Mouse (Mus musculus) liver, postnatal 0 days (tissue): ENCODE data around the gene Ssr3. TPM values are rescaled to one million over a fixed set of nuclear protein-coding genes. Genes with fewer than 3 reads are reported as not detected.
A peak's percentile ranks its signal among the peaks of the same experiment; 100 is the strongest.

Source experiments
- ATAC-seq: fragments of 200-750 bp; cut with Nextera tagmentation; 2 replicates; pipeline ENCODE4 v1.8.0; 2017; ENCODE audit warnings: mild to moderate bottlenecking, moderate library complexity
- DNase-seq: peaks from one replicate; pipeline ENCODE4 v3.0.0-alpha.2; 2016
- H3K27ac ChIP-seq: fragments of 300-500 bp; sonication (generic); 2 replicates; pipeline ENCODE4 v1.5.1; 2014; ENCODE audit warnings: antibody characterized with exemption, moderate library complexity, mild to moderate bottlenecking, low read depth
- H3K27me3 ChIP-seq: fragments of 300-500 bp; sonication (generic); 2 replicates; pipeline ENCODE4 v1.6.1; 2014; ENCODE audit warnings: low read length, control low read depth, mixed read lengths; ENCODE audit not compliant: insufficient read depth
- H3K36me3 ChIP-seq: fragments of 300-500 bp; sonication (generic); replicated peaks from 2 replicates; pipeline ENCODE4 v1.6.1; 2014; ENCODE audit warnings: mild to moderate bottlenecking, control low read depth, low read length, moderate library complexity, mixed read lengths; ENCODE audit not compliant: insufficient read depth
- H3K4me1 ChIP-seq: fragments of 300-500 bp; sonication (generic); 2 replicates; pipeline ENCODE4 v1.6.1; 2014; ENCODE audit warnings: antibody characterized with exemption, mild to moderate bottlenecking, control low read depth; ENCODE audit not compliant: insufficient read depth
- H3K4me2 ChIP-seq: fragments of 300-500 bp; sonication (generic); 2 replicates; pipeline ENCODE4 v1.6.1; 2014; ENCODE audit warnings: low read depth, mild to moderate bottlenecking, low read length, moderate library complexity, mixed read lengths
- H3K4me3 ChIP-seq: fragments of 300-500 bp; sonication (generic); 2 replicates; pipeline ENCODE4 v1.5.1; 2014; ENCODE audit warnings: low read depth, low read length
- H3K9ac ChIP-seq: fragments of 300-500 bp; sonication (generic); replicated peaks from 2 replicates; pipeline ENCODE4 v1.6.1; 2014; ENCODE audit warnings: mild to moderate bottlenecking, moderate library complexity
- H3K9me3 ChIP-seq: fragments of 300-500 bp; sonication (generic); 2 replicates; pipeline ENCODE4 v1.6.1; 2016; ENCODE audit warnings: mild to moderate bottlenecking, control low read depth, low read length, mixed read lengths
- CTCF ChIP-seq: sonication (generic); IDR thresholded peaks from 2 replicates; pipeline ENCODE4 v1.5.1; 2016; ENCODE audit warnings: antibody characterized with exemption, low read depth
- EP300 ChIP-seq: IDR thresholded peaks from 2 replicates; pipeline ENCODE4 v1.6.1; 2016; ENCODE audit warnings: antibody characterized with exemption, low read depth, mild to moderate bottlenecking
- WGBS: fragments of 180-500 bp; shearing (Covaris S2); extraction: QIAGEN DNeasy Blood & Tissue Kit; methylation state at CpG from one replicate; pipeline ENCODE4 v1.1.7; 2014; ENCODE audit not compliant: insufficient replicate concordance; 5-methylcytosine and 5-hydroxymethylcytosine counted together
- polyA plus RNA-seq: library from polyadenylated mRNA; unstranded; fragments of >200 nt; fragmentation: Nextera tagmentation; extraction: Ambion mirVana; gene quantifications from 2 replicates; pipeline ENCODE4 v1.2.1, GENCODE M21; 2015

Gene Ssr3
- polyA plus RNA-seq = 83.6 and 89.5 TPM in 2 replicates

DNA sequence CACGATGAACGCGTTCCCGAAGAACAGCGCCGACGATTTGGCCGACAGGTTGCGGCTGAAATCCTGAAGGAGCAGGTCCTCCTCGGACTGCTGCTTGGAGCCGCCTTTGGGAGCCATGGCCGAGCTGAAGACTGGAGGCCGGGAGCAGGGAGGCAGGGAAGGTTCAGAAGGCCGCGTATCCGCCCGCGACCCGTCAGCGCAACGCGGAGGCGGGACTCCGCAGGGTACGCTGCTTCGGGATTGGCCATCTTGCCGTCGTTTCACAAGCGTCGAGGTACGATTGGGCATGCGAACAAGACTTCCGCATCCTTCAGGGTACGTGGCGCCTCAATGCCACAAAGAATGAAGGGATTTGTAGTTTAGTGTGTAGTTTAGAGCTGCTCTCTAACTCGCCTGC lies at the start of gene Ssr3:
Gene Ssr3 (minus strand): TSS at position 203 of the 397 bp plus-strand sequence.
- no peaks in the 10 kb centered on the region for H3K27me3 ChIP-seq
- H3K4me1 ChIP-seq = peaks cover 2% of the 10 kb centered on the region
- DNase-seq (peak; percentile 94), ATAC-seq (peak; percentile 99)
- peak within 1 kb of the TSS; percentile 79 for H3K27ac ChIP-seq
- peak within 1 kb of the TSS; percentile 79 for H3K4me2 ChIP-seq
- peak within 1 kb of the TSS; percentile 81 for H3K4me3 ChIP-seq
- peak within 1 kb of the TSS; percentile 87 for H3K9ac ChIP-seq
- H3K36me3 ChIP-seq = peaks cover 16% of the 10 kb centered on the region
- TF ChIP-seq CTCF (no peak), EP300 (no peak)
- under 1% methylated on average over 36 of the region's 36 CpGs for WGBS
- no peaks in the 10 kb centered on the region for H3K9me3 ChIP-seq

GRCm38 (mm10) chr3:65441586-65442111 lies 49.2 kb upstream of the Ssr3 start:
- no peaks in the 10 kb centered on the region for H3K4me1 ChIP-seq
- no peaks in the 10 kb centered on the region for H3K36me3 ChIP-seq
- no peak overlapping the region for H3K9ac ChIP-seq
- H3K4me2 ChIP-seq = no peak overlapping the region
- no peak for TF ChIP-seq CTCF
- no peak for TF ChIP-seq EP300
- H3K9me3 ChIP-seq = no peaks in the 10 kb centered on the region
- WGBS = 69% methylated on average over 8 of the region's 8 CpGs
- H3K27ac ChIP-seq = no peak overlapping the region
- no peak for ATAC-seq
- no peak overlapping the region for H3K4me3 ChIP-seq
- H3K27me3 ChIP-seq = no peaks in the 10 kb centered on the region
- DNase-seq = no peak

DNA sequence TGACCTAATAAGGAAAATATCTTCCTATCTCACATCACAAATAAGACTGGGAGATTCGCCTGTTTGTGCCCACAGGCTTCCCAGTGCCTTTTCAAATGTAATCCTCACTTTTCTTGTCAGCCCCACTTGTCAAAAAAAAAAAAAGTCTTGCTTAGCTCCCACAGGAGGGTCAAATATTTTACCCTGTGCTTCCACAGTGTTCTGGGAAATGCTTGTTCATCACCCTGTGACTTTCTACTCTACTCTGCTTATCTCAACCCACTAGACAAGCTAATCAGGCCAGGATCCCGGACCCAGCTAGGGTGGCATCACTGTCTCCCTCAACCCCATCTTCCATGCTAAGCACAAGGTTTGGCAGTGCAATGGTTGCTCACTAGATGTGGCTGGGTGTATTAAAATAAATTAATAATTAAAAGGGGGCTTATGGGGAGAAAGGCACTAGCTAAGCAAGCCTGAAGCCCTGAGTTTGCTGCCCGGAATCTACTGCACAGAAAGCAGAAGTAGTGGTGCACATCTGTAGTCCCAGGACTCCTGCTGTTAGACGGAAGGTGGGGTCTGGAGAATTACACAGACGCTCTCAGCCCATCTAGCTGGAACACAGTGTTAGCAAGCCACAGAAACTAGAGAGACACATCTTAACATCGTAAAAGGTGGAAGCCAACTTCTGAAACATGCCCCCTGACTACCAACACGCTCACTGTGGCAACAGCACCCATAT lies 46.2 kb upstream of the Ssr3 start:
- no peak overlapping the region for H3K9ac ChIP-seq
- H3K27me3 ChIP-seq = no peaks in the 10 kb centered on the region
- no peak overlapping the region for H3K4me2 ChIP-seq
- DNase-seq (no peak), ATAC-seq (no peak)
- no peaks in the 10 kb centered on the region for H3K36me3 ChIP-seq
- no peak overlapping the region for H3K4me3 ChIP-seq
- H3K27ac ChIP-seq = no peak overlapping the region
- no peaks in the 10 kb centered on the region for H3K9me3 ChIP-seq
- TF ChIP-seq EP300 (no peak), CTCF (no peak)
- no peaks in the 10 kb centered on the region for H3K4me1 ChIP-seq
- WGBS = 37% methylated on average over 7 of the region's 7 CpGs

DNA sequence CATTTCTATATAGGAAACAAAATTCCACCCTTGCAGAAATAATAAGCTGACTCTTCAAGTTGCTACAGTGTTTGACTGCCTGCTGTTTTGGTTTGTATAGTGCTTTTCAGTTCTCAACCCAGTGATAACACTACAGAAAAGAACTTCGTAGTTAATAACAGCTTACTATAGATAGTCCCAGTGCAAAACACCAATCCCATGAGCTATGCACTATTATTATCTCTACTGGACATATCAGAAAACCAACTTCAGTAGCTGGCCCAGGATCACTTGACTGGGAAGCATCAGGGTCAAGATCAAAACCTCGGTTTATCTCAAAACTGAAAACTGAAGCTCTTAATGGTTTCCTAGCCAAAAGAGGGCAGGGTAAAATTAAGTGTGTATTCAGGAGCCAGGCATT lies 43.4 kb upstream of the Ssr3 start:
- DNase-seq (no peak), ATAC-seq (no peak)
- no peak overlapping the region for H3K4me2 ChIP-seq
- no peak overlapping the region for H3K27ac ChIP-seq
- 56% methylated on average over 2 of the region's 2 CpGs for WGBS
- TF ChIP-seq EP300 (no peak), CTCF (no peak)
- no peak overlapping the region for H3K9ac ChIP-seq
- no peaks in the 10 kb centered on the region for H3K9me3 ChIP-seq
- H3K36me3 ChIP-seq = no peaks in the 10 kb centered on the region
- no peaks in the 10 kb centered on the region for H3K27me3 ChIP-seq
- no peak overlapping the region for H3K4me3 ChIP-seq
- no peaks in the 10 kb centered on the region for H3K4me1 ChIP-seq

GRCm38 (mm10) chr3:65435101-65435571 lies 42.7 kb upstream of the Ssr3 start:
- WGBS = 66% methylated on average over 11 of the region's 11 CpGs
- no peaks in the 10 kb centered on the region for H3K27me3 ChIP-seq
- H3K9ac ChIP-seq = no peak overlapping the region
- no peak for DNase-seq
- TF ChIP-seq EP300 (no peak), CTCF (no peak)
- H3K27ac ChIP-seq = no peak overlapping the region
- ATAC-seq = no peak
- H3K4me2 ChIP-seq = no peak overlapping the region
- no peaks in the 10 kb centered on the region for H3K36me3 ChIP-seq
- no peaks in the 10 kb centered on the region for H3K4me1 ChIP-seq
- H3K9me3 ChIP-seq = no peaks in the 10 kb centered on the region
- H3K4me3 ChIP-seq = no peak overlapping the region

DNA sequence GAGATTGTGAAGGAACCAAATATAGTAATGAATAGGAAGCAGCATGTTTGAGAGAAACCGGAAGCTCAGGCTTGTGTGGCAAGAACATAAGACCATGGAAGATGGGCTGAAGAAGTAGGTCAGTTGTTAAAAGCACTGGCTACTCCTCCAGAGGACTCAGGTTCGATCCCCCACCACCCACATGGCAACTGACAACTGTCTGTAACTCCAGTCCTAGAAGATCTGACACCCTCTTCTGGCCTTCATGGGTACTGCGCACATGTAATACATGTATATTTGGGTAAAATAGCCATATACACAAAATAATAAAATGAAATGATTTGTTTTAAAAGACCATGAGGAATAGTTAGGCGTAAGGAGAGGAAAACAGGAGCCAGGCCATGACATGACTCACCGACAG lies 39.8 kb upstream of the Ssr3 start:
- Histone ChIP-seq H3K4me3 (no peak overlapping the region), H3K9me3 (no peaks in the 10 kb centered on the region), H3K36me3 (no peaks in the 10 kb centered on the region), H3K4me1 (no peaks in the 10 kb centered on the region), H3K9ac (no peak overlapping the region), H3K27me3 (no peaks in the 10 kb centered on the region), H3K4me2 (no peak overlapping the region), H3K27ac (no peak overlapping the region)
- 80% methylated on average over 5 of the region's 5 CpGs for WGBS
- TF ChIP-seq CTCF = peak; percentile 35
- no peak for TF ChIP-seq EP300
- no peak for ATAC-seq
- DNase-seq = no peak
